Mouse (Mus musculus): Measurements from ENCODE around the gene Pogz. TPM values are rescaled to one million over a fixed set of nuclear protein-coding genes. Genes with fewer than 3 reads are reported as not detected.

Gene Pogz
- 85.2 and 131 TPM in 2 replicates for polyA plus RNA-seq (2012)

DNA sequence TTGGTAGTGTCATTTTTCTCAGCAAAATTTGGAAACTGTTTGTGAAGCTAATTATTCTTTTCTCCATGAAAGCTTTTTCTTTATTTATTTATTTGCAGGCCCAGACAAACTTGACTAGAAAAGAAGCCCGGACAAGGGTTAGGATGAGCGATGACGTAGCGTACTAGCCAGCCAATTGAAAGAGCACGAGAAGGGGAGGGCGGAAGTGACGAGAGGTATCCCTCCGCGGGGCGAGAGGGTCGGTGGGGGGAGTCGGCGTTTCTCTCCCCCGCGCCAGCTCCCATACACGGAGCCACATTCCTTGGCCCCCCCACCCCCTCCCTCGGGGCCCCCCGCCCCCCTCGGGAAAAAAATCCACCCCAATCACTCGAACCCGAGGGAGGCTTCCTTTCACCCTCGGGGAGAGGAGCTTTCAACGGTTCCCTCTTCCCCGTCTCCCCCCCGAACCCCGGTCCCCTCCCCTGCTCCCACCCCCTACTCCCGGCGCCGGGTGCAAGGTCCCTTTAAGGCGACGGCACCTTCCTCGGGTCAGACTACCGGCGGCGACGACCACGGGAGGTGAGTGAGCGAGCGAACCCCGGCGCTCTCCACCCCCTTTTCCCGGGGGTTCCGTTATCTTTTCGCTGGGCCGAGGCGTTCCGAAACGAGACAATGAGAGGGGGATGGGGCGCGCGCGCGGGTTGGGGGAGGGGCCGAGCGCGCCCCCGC is at the start of gene Pogz:
Gene Pogz, plus strand, starts transcription at position 385 of the 708 bp plus-strand sequence.
- no peak for TF ChIP-seq GATA1 (IDR thresholded peaks at IDR 0.05; ENCODE audit: low read length)

DNA sequence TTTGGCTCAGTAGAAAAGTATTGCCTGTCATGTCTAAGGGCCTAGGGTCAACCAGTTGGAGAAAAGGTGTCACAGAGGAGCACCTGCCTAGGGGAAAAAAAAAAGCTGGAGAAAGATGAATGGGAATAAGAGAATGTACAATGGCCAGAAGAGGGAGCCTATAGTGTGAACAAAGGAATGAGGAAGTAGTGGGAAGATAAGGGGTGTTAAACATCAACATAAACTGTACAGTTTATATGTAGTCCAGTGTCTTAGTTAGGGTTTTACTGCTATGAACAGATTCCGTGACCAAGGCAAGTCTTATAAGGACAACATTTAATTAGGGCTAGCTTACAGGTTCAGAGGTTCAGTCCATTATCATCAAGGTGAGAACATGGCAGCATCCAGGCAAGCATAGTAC is 48.3 kb upstream of the Pogz start:
- TF ChIP-seq GATA1 (IDR thresholded peaks at IDR 0.05; ENCODE audit: low read length) = no peak

DNA sequence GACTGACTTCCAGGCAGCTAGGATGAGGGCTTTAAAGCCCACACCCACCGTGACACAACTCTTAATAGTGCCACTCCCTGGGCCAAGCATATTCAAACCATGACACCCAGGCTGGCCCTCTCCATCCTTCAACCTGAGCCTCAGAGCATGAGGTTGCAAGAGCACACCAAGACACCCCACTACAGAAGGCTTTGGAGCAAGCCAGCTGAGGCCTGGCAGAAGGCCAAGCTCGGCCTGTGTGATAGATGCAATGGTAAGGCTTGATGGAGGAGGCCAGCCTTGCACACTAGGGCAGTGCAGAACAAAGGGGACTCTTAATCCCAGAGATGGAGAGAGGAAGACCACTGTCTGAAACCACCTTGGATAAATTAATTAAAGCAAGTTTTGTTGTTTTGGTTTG is 47.9 kb upstream of the Pogz start:
- TF ChIP-seq GATA1 (IDR thresholded peaks at IDR 0.05; ENCODE audit: low read length) = no peak

DNA sequence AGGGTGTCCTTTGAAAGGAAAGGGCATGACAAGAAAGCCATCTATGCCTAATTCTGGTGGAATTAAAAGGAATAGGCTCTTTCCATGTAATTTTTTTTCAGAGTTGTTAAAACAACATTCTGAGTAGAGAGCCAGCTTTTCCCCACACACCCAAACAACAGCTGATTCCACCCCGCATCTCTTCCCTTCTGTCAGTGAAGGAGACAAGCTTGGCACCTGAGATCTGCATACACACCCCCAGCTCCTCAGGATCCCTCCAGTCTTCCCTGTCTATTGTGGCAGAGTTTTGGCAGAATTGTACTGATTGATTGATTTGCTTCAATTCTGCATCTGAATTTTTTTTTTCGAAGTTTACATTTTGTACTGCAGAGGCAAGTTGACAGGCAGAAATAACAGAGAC is 45.1 kb upstream of the Pogz start:
- TF ChIP-seq GATA1 (IDR thresholded peaks at IDR 0.05; ENCODE audit: low read length) = no peak

DNA sequence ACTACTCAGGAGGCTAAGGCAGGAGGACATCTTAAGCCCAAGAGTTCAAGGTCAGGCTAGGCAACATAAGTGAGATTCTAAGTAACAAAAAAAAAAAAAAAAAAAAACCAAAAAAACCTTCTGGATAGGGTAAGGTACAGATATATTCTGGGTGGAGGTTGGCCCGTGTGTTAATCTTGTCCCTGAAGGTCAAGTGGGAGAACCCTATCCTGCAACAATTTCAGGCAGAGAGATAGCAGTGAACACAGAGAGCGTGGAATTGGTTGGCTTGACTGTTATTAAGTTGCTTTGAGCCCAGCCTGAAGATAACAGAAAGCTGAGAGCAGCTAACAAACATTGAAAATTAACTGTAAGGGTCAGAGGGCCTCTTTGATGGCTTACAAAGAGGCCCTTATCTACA is 43.7 kb upstream of the Pogz start:
- TF ChIP-seq GATA1 (IDR thresholded peaks at IDR 0.05; ENCODE audit: low read length) = no peak

DNA sequence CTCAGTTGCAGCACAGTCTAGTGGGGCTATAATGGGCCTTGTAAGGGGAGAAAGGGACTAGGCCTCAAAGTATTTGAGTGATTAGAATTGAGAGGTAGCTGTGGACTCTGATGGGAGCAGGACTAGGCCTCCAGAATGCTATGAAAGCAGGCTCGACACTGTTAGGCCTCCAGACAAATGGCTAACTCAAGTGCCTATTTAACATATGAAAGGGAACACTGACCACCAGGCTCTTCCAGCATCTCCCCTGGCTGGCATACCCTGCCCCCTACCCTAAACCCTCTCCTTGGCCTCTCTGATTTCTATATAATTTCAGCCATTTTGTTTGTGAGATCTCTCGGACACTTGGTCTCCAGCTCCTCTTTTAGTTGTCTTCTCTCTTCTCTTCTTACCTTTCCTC is 43.0 kb upstream of the Pogz start:
- TF ChIP-seq GATA1 (IDR thresholded peaks at IDR 0.05; ENCODE audit: low read length) = no peak

DNA sequence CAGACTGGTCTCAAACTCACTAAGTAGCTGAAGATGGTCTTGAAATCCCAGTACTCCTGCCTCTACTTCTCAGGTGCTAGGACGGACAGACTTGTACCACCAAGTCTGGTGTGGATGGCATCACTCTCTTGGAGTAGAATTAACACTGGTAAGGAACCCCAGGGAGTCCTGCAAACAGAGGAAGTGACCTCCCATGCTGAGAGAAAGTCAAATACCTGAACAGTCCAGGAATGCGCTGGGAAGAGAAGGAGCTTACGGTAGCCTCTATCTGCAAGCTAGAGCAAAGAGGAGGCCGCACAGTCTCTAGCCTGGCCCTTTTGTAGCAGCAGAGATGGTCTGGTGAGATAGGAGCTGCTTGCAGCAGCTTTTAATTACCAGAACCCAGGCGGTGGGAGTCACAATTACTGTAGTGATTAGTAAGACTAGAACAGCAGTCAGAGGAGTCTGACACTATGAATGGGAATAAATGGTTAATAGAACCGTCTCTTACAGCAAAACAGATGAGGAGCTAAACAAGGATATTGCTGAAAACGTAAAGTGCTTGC is 41.7 kb upstream of the Pogz start:
- no peak for TF ChIP-seq GATA1 (IDR thresholded peaks at IDR 0.05; ENCODE audit: low read length)

DNA sequence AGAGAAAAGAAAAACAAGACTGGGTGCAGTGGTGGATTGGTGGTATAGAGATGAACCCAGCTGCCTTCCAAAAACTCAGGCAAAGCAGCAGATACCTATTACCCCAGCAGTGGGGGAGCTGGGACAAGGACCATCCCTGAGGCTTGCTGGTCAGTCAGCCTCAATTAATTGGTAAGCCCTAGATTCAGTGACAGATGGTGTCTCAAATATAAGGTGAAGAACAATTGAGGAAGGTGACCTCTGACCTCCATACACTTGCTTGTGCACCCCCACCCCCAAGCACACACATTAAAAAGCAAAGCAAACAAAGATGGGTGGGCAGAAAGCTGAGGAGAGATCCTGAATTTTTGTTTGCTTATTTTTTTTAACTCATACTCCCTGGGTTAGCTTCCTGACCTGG is 41.2 kb upstream of the Pogz start:
- no peak for TF ChIP-seq GATA1 (IDR thresholded peaks at IDR 0.05; ENCODE audit: low read length)

DNA sequence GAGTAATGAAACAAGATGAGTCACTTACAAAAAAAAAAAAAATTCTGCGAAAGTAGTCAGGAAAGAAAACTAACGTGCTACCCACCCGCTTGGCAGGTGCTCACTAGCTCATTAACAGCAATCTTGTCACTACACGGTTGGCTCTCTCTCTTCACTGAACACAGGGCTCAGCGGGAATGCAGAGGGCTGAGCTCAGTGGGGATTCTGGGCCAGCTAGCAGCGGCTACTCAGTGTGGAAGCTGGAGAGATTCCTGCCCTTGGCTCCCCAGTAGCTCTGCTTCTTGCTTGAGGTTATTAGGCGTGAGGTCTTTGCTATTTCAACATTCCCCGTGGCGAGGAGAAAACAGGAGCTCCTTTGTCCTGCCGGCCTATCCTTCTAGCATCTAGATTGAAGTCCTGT is 33.2 kb upstream of the Pogz start:
- TF ChIP-seq GATA1 (IDR thresholded peaks at IDR 0.05; ENCODE audit: low read length) = no peak

DNA sequence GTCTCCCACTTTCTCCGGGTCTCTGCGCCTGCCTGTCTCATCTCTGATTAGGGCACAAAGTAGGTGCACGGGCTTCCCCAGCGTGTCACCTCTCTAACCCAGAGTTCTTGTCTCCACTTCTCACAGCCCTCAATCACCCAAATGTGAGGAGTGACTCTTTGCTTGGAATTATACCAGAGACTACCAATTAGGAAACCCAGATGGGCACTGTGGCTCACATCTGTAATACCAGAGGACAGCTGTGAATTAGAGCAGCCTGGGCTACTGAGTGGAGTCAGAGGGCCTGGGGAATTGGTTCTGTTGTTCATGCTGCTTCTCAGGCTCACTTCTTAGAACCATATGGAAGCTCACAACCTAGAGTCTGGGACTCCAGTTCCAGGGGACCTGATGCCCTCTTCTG is 32.4 kb upstream of the Pogz start:
- TF ChIP-seq GATA1 (IDR thresholded peaks at IDR 0.05; ENCODE audit: low read length) = no peak

DNA sequence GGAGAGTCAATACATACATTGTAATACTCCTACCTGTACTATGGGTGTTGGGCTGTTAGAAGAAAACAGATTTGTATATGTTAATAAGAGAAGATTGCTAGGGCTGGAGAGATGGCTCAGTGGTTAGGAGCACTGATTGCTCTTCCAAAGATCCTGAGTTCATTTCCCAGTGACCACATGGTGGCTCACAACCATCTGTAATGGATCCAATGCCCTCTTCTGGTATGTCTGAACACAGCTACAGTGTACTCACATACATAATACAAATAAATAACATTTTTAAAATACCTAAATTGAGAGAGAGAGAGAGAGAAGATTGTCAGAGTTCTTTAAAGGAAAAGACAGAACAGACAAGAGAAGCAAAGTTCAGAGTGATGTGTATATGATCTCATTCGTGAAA is 29.1 kb upstream of the Pogz start:
- no peak for TF ChIP-seq GATA1 (IDR thresholded peaks at IDR 0.05; ENCODE audit: low read length)

DNA sequence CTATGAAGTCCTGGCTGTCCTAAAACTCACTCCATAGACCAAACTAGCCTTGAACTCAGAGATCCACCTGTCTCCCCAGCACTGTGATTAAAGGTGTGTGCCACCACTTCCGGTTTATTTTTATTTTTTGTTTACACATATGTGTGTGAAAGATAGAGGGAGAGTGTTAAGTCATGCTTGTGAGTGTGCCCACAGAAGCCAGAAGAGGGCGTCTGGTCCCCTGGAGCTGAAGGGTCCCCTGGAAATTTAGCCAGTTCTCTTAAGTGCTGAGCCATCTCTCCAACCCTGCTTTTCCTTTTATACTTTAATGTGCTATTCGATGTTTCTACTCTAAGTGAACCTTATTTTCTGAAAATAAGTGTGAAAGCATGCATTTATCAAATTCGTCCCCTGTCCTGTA is 25.7 kb upstream of the Pogz start:
- no peak for TF ChIP-seq GATA1 (IDR thresholded peaks at IDR 0.05; ENCODE audit: low read length)

DNA sequence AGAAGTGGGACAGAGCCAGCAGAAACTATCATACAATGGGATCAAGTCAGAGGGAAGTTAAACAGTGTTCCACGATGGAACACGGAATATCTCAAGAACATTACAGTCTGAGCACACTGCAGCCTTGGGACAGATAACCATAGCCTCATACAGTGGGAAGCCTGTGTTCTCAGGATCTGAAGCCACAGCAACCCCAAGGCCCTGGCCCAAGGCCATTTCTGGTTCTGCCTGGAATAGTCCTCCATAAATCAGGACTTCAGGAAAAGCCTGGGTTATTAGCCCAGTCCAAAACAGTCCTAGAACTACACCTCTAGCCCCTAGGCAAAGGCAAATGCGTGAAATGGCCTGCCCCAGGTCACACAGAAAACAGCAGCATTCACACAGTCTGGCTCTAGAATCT is 23.7 kb upstream of the Pogz start:
- no peak for TF ChIP-seq GATA1 (IDR thresholded peaks at IDR 0.05; ENCODE audit: low read length)

DNA sequence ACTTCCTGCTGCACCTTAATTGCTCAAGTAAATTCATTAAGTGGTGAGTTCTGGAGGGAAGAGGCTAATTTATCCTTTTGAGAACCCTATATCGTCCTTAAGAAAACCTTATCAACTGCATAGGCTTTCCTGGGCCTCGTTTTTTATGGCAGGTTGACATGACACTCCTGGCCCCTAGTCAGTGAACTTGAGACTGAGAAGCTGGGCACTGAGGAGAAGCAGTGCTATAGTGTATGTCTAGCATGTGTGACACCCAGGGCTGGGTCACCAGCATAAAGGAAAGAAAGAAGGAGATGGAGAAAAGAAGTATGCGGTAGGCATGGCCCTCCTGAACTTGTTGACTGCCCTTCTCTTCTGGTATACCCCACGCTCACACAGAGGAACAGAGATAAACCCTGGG is 23.3 kb upstream of the Pogz start:
- TF ChIP-seq GATA1 (IDR thresholded peaks at IDR 0.05; ENCODE audit: low read length) = no peak

DNA sequence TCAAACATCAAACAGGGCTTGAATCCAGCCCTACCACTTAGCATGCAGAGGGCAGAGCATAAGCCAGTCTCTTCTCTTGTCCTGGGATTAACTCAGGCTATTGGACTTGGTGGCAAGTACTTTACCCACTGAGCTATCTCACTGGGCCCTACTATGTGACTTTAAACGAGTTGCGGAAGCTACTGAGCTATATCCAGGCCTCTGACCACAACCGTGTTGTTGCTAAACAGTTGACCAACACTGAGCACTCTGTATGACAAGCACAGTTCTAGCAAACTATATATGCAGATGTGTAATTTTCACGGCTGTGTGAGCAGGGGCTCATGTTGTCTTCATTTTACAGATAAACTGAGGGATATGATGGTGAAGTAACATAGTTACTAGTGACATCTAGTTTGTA is 22.7 kb upstream of the Pogz start:
- no peak for TF ChIP-seq GATA1 (IDR thresholded peaks at IDR 0.05; ENCODE audit: low read length)

DNA sequence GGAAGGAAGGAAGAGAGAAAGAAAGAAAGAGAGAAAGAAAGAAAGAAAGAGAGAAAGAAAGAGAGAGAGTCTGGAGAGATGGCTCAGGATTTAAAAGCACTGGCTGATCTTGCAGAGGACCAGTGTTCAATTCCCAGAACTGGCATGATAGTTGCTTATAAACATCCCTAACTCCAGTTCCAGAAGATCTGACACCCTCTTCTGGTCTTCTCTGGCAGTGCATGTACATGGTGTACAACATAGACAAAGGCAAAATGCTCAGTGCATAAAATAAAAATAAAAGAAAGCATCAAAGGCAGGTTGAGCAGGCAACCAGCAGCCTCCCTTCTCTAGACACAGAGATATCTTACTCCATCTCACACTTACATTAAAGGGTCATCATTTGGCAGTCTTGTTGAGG is 21.8 kb upstream of the Pogz start:
- TF ChIP-seq GATA1 (IDR thresholded peaks at IDR 0.05; ENCODE audit: low read length) = no peak

DNA sequence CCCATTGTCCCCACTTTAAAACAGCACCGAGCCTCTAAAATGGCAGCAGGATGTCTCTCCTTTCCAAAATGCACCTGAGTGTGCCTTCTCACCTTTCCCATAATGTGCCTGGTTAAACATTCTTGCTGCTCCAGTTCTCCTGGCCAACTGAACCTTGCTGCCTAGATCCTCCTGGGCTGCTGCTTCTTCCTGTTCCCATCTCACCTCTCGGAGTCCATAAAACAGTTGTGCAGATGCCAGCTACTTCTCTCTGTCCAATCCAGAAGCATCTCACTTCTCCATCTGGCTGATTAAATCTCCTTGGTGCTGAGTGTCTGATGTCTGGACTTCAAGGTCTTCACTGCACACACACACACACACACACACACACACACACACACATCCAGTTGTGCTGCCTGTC is 19.6 kb upstream of the Pogz start:
- TF ChIP-seq GATA1 (IDR thresholded peaks at IDR 0.05; ENCODE audit: low read length) = no peak

All from G1E-ER4 (cell line).